Mouse (Mus musculus): ENCODE results near the gene Afap1.
A peak's percentile ranks its signal among the peaks of the same experiment; 100 is the strongest.

DNA sequence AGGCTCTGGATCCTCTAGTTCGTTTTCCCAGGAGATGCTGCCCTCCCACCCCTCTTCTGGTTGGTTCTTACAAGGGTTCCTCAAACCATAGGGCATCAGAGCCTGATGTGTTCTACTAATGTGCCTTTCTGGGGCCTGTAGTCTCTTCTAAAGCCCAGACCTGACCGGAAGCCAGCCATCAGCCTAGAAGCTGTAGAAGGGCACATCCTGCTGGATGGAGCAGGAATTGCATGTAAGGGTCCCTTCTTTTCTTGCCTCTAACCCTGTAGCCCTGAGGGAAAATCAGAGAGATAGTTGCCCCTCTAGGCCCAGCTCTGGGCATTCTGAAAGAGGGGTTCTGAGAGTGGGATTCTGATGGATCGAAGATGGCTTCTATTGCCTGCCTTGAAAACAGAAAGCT is 125.2 kb downstream of the Afap1 start:
- TF ChIP-seq CTCF (IDR thresholded peaks at IDR 0.05; ENCODE audit: low read depth, low read length) (0 out of 2 replicates have a peak, but pooled peaks have one; percentile 29), GATA1 (IDR thresholded peaks at IDR 0.05; ENCODE audit: borderline replicate concordance, low read length) (no peak)
